Mouse (Mus musculus) megakaryocyte-erythroid progenitor cell, adult 5 weeks (primary cell): ENCODE data around the gene Tssk3. TPM values are rescaled to one million over a fixed set of nuclear protein-coding genes. Genes with fewer than 3 reads are reported as not detected.

Experiments
- polyA plus RNA-seq: library from polyadenylated mRNA; stranded (reverse); fragments of >175 nt; gene quantifications from 2 replicates; pipeline ENCODE4 v1.2.3, GENCODE M21; 2012

The Tssk3 gene
- not detected in 2 replicates for polyA plus RNA-seq

GRCm38 (mm10) chr4:129490972-129491880 lies at the start of gene Tssk3, which contains the start of gene Fam229a:
Tssk3 (minus strand) TSS chr4:129491022.
Fam229a (plus strand) TSS chr4:129491190.

GRCm38 (mm10) chr4:129513086-129513767 lies 22.4 kb upstream of the Tssk3 start, which contains the start of gene Marcksl1:
Marcksl1 (plus strand) TSS chr4:129513581.

GRCm38 (mm10) chr4:129461183-129461960 lies 29.4 kb downstream of the Tssk3 start, which contains the start of gene Bsdc1:
Bsdc1 (plus strand) TSS chr4:129461581.

GRCm38 (mm10) chr4:129440340-129441063 lies 50.3 kb downstream of the Tssk3 start, which contains the start of gene Zbtb8b:
Zbtb8b (minus strand) TSS chr4:129440853.

Other genes starting within 250 kb of the Tssk3 start
- 5.6 and 6.0 TPM in 2 replicates for gene C77080, start 229.6 kb downstream of the Tssk3 start, polyA plus RNA-seq
- not detected in 2 replicates for gene Sync, start 203.4 kb downstream of the Tssk3 start, polyA plus RNA-seq
- 51.0 and 59.6 TPM in 2 replicates for gene Rbbp4, start 155.7 kb downstream of the Tssk3 start, polyA plus RNA-seq
- 2.6 and 3.8 TPM in 2 replicates for gene Zbtb8os, start 155.3 kb downstream of the Tssk3 start, polyA plus RNA-seq
- 3.2 and 3.7 TPM in 2 replicates for gene Zbtb8a, start 112.9 kb downstream of the Tssk3 start, polyA plus RNA-seq
- not detected in 2 replicates for gene Zbtb8b, start 50.2 kb downstream of the Tssk3 start, polyA plus RNA-seq
- gene Bsdc1, start 29.4 kb downstream of the Tssk3 start, polyA plus RNA-seq: 80.0 and 116 TPM in 2 replicates
- 3.2 and 3.4 TPM in 2 replicates for gene Fam229a, start 168 bp upstream of the Tssk3 start, polyA plus RNA-seq
- 233 and 330 TPM in 2 replicates for gene Marcksl1, start 22.6 kb upstream of the Tssk3 start, polyA plus RNA-seq
- 115 and 122 TPM in 2 replicates for gene Hdac1, start 51.7 kb upstream of the Tssk3 start, polyA plus RNA-seq
- 6.4 and 7.9 TPM in 2 replicates for gene Lck, start 82.6 kb upstream of the Tssk3 start, polyA plus RNA-seq
- gene Fam167b, start 87.5 kb upstream of the Tssk3 start, polyA plus RNA-seq: not detected in 2 replicates
- gene Eif3i, start 109.6 kb upstream of the Tssk3 start, polyA plus RNA-seq: 131 and 152 TPM in 2 replicates
- gene Tmem234, start 109.6 kb upstream of the Tssk3 start, polyA plus RNA-seq: 186 and 194 TPM in 2 replicates
- 1.2 and 3.3 TPM in 2 replicates for gene Dcdc2b, start 123.2 kb upstream of the Tssk3 start, polyA plus RNA-seq
- gene Iqcc, start 128.1 kb upstream of the Tssk3 start, polyA plus RNA-seq: 2.2 and 6.9 TPM in 2 replicates
- 38.4 and 40.8 TPM in 2 replicates for gene Ccdc28b, start 132.9 kb upstream of the Tssk3 start, polyA plus RNA-seq
- 53.0 and 92.0 TPM in 2 replicates for gene Txlna, start 150.0 kb upstream of the Tssk3 start, polyA plus RNA-seq
- gene Kpna6, start 181.7 kb upstream of the Tssk3 start, polyA plus RNA-seq: 11.6 and 17.3 TPM in 2 replicates
- gene Tmem39b, start 205.8 kb upstream of the Tssk3 start, polyA plus RNA-seq: 52.7 and 54.5 TPM in 2 replicates